Mouse (Mus musculus) olfactory bulb, adult 2 months (tissue): ENCODE data around the gene Mtmr2. TPM values are rescaled to one million over a fixed set of nuclear protein-coding genes. Genes with fewer than 3 reads are reported as not detected.

Source experiments
- H3K27ac ChIP-seq: fragments of 200-500 bp; 2 replicates; pipeline ENCODE4 v1.5.1; 2012; ENCODE audit warnings: low read depth, low read length; ENCODE audit not compliant: insufficient read depth
- H3K4me1 ChIP-seq: fragments of 200-500 bp; 2 replicates; pipeline ENCODE4 v1.6.1; 2012; ENCODE audit warnings: low read length; ENCODE audit not compliant: control insufficient read depth, insufficient read depth
- H3K4me3 ChIP-seq: fragments of 200-500 bp; 2 replicates; pipeline ENCODE4 v1.5.1; 2012; ENCODE audit warnings: mild to moderate bottlenecking, low read depth, low read length, moderate library complexity; ENCODE audit not compliant: insufficient read depth
- CTCF ChIP-seq: fragments of 200-500 bp; IDR thresholded peaks from 2 replicates; pipeline ENCODE4 v1.5.1; 2012; ENCODE audit warnings: low read depth, mild to moderate bottlenecking, low read length, moderate library complexity; ENCODE audit not compliant: insufficient read depth
- POLR2A ChIP-seq: fragments of 200-500 bp; IDR thresholded peaks from 2 replicates; pipeline ENCODE4 v1.6.1; 2012; ENCODE audit warnings: mild to moderate bottlenecking, low read depth, low read length, moderate library complexity; ENCODE audit not compliant: insufficient read depth
- WGBS: fragments of 180-500 bp; shearing (Covaris S2); methylation state at CpG from one replicate; pipeline ENCODE4 v1.1.7; 2018; 5-methylcytosine and 5-hydroxymethylcytosine counted together
- polyA plus RNA-seq: library from polyadenylated mRNA; stranded (reverse); fragments of >200 nt; gene quantifications from 2 replicates; pipeline ENCODE4 v1.2.4, GENCODE M21; 2012; ENCODE audit warnings: low replicate concordance; ENCODE audit not compliant: missing spikeins, insufficient read depth, insufficient read length

Gene Mtmr2
- polyA plus RNA-seq, 1 experiment = not detected

DNA sequence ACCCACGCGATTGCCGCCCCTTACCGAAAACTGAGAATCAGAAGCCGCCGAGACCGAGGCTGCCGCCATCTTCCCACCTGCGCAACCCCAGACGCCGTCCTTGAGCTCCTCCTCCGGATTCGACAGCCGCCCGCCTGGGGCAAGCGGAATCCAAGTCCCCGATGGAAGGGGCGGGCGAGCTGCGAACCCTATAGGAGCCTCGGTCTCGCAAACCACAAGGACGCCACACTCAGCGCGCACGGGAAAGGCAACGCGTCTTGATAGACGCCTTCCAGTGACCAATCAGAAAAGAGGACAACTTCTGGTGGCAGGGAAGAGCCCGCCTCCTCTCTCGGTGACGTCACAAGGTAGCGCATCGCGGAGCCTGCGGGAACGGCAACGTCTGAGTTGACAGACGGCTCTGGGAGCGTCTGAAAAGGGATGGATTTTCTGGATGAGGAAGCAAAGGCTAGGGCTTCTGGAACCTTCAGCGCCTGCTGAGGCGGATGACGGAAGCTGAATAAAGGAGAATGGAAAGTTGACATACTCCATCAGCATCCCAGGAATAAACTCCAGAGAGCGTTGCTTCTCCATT, 78.7 kb downstream of the Mtmr2 start, which contains the start of gene Cep57:
Gene Cep57 (minus strand): TSS at position 276 of the 574 bp plus-strand sequence.
- 0 out of 2 replicates have a peak, but pooled peaks cover 6% of the 10 kb centered on the region for H3K4me1 ChIP-seq
- peak within 1 kb of the TSS; percentile 79 for H3K4me3 ChIP-seq
- TF ChIP-seq POLR2A = peak; percentile 76
- no peak for TF ChIP-seq CTCF
- 0% methylated on average over 44 of the region's 44 CpGs for WGBS
- H3K27ac ChIP-seq = peak within 1 kb of the TSS; percentile 90

DNA sequence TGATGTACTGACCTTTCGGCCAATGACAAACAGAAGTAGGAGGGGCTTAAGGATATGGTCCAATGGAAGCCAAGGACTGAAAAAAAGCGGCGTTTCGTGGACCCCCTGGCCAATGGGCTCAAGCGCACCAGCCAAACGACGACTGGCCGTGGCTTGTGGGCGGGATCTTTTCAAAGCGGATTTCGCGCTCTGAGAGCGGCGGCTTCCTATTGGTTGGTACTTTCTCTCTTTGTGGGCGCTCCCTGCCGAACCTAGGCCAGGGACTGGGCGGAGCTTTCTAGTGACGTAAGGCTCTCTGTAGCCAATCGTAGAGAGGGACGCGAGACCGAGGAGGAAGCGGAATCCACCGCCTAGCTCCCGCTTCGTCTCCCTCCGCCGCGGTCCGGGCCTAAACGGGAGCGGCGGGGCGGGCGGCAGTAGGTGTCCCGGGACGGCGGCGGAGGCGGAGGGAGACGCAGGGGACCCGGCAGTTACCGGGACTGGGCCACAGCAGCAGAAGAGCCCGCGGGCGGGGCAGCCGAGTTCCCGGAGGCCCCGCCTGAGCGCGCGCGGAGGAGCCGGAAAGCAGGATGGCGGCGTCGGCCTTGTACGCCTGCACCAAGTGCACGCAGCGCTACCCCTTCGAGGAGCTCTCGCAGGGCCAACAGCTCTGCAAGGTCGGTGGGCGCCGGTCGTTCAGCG, 79.3 kb downstream of the Mtmr2 start, which contains the start of gene Fam76b:
Gene Fam76b (plus strand): TSS at position 311 of the 681 bp plus-strand sequence.
- peak within 1 kb of the TSS; percentile 79 for H3K4me3 ChIP-seq
- H3K27ac ChIP-seq = peak within 1 kb of the TSS; percentile 90
- 0 out of 2 replicates have a peak, but pooled peaks cover 6% of the 10 kb centered on the region for H3K4me1 ChIP-seq
- TF ChIP-seq CTCF (no peak), POLR2A (peak; percentile 78)
- under 1% methylated on average over 67 of the region's 67 CpGs for WGBS

DNA sequence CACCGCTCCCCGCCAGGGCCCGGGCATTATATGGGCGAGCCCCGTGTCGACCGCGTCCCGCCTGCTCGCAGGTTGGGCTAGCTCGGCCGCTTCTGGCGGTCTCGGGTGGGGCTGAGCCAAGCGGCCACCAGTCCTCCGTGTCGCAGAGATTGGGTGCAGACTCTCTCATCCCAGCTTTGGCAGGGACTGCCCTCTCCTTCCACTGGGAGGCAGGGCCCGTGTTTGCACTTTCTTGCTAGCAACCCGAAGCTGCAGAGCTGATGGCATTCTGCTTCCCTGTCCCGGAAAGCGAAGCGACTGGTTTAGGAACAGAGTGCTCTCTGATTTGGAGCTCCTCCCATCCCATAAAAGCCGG, 79.9 kb downstream of the Mtmr2 start:
- TF ChIP-seq POLR2A (no peak), CTCF (no peak)
- Histone ChIP-seq H3K27ac (peak overlapping the region; percentile 90), H3K4me3 (peak overlapping the region; percentile 79), H3K4me1 (0 out of 2 replicates have a peak, but pooled peaks cover 2% of the 10 kb centered on the region)
- WGBS = under 1% methylated on average over 23 of the region's 23 CpGs

DNA sequence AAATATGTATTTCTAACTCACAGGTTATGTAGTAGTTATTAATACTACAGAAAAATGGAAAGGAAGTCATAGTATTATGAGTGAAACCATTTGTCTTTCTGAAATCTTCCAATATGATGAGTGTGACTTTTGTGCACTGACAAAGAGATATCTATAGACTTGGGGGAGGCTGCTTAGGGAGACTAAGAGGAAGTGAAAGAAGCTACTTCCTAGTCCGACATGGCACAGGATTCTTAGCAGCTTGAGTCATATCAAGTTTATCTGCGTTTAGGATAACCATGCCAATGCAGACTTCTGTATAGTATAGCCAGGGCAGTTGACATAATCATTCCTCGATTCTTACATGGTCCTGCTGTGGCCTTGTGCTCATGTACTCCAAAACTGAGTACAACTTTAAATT, 87.0 kb downstream of the Mtmr2 start:
- Histone ChIP-seq H3K27ac (no peak overlapping the region), H3K4me1 (peaks cover 2% of the 10 kb centered on the region; the same call in 1 of the 2 replicates), H3K4me3 (no peak overlapping the region)
- WGBS = 81% methylated on average over 3 of the region's 3 CpGs
- TF ChIP-seq POLR2A (no peak), CTCF (no peak)

DNA sequence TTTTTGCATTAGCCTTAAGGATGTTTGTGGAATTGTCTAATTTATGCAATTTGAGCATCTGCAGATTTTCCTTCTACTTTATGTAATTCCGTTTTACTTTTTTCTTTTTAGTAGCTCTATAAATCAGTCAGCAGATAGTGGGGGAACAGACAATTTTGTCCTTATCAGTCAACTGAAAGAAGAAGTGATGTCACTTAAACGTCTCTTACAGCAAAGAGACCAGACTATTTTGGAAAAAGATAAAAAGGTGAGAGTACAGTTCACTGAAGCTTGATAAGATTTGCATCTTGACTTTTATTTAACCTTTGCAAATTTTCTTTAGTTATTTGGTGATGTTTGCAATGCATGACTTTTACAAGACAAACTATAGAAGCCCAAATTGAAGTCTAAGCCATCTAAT, 88.5 kb downstream of the Mtmr2 start:
- H3K4me3 ChIP-seq = no peak overlapping the region
- WGBS = 85% methylated on average over 2 of the region's 2 CpGs
- TF ChIP-seq CTCF (no peak), POLR2A (no peak)
- peaks cover 2% of the 10 kb centered on the region; the same call in 1 of the 2 replicates for H3K4me1 ChIP-seq
- no peak overlapping the region for H3K27ac ChIP-seq

DNA sequence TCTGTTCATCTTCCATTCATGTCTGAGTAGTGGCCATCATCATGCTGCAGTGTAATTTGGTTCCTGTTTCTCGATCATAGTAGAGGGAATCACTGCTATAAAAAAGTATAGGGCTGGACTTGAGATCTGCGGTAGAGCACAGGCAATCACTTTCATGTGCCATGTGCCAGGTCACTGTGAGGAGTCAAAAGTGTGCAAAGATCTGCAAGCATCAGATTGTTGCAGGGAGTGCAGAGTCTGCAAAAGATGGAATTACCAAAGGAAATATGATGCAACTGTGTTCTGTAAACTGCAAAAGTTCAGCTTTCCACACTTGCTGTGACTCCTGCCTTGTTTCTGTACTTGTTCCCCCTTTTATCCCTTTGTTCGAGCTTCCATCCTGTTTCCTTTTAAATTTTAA, 99.4 kb downstream of the Mtmr2 start:
- WGBS = 82% methylated on average over 3 of the region's 3 CpGs
- no peak overlapping the region for H3K27ac ChIP-seq
- no peak overlapping the region for H3K4me3 ChIP-seq
- H3K4me1 ChIP-seq = no peaks in the 10 kb centered on the region; the same call in 1 of the 2 replicates
- TF ChIP-seq POLR2A (no peak), CTCF (no peak)

DNA sequence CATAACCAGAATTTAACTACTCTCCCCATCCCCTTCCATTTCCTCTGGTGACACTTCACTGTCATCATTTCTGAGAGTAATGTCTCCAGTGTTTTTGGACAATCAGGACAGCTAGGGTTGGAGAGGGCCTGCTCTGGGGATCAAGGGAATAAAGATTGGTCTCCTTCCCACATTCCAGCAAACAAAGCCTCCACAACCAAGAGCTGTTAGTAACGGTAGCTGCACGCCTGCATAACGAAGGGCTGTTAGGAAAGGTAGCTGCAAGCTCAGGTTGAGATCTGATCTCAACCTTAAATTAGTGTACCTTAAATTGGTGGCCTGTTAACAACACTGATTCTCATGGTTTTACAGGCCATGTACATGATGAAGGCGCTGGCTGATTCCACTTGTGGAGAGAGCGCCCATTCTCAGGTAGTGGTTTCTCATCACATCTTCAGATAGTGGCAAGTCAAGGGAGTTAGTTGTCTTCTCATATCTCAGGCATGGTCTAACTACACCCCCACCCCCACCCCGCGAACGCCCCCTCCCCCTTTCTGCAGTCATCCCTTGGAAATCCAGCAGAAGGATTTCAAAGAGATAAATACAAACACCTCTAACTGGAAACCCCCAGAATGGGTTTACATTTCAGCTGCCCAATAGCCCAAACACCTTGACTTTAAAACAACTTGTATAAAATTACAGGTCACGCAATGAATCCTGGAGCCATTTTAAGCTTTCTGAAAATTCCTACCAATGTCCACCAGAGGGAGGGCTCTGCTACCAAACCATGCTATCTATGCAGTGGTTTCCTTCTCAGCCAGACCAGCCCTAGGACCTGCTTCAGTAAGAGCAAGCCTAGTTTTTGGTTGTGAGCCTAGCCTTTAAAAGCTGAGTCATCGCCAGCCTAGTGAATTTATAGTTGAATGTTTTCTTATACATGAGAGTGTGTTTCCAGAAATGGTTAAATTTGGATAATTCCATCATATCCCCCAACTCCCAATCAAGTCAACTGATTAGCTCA, 100.6 kb downstream of the Mtmr2 start:
- no peaks in the 10 kb centered on the region; the same call in 1 of the 2 replicates for H3K4me1 ChIP-seq
- H3K27ac ChIP-seq = no peak overlapping the region
- no peak for TF ChIP-seq POLR2A
- TF ChIP-seq CTCF = no peak
- WGBS = 74% methylated on average over 10 of the region's 10 CpGs
- H3K4me3 ChIP-seq = no peak overlapping the region

DNA sequence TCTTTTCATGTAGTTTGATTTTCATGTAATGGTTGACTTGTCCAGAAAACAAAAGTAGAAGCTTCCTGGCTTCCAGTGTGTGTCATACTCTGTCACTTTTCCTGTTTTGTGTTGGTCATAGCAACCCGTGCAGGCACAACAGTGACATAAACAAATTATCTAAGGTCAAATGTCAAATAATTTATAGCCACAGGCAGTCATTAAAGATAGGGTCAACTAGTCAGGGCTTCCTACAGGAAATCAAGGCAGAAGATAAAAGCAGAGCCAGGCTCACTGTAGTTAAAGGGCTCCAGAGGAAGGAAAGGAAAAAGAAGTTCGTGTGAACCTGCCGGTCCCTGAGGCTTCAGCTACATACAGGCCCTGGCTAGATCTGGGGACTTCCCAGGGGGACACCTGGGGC, 105.7 kb downstream of the Mtmr2 start:
- TF ChIP-seq POLR2A = no peak
- no peak for TF ChIP-seq CTCF
- H3K4me3 ChIP-seq = no peak overlapping the region
- H3K27ac ChIP-seq = no peak overlapping the region
- no peaks in the 10 kb centered on the region; the same call in 1 of the 2 replicates for H3K4me1 ChIP-seq
- WGBS = 90% methylated on average over 3 of the region's 3 CpGs

Other genes with a start within 250 kb of the Mtmr2 start
- gene Cep57, start 78.7 kb downstream of the Mtmr2 start, polyA plus RNA-seq = not detected in 2 replicates
- not detected in 2 replicates for gene Fam76b, start 79.3 kb downstream of the Mtmr2 start, polyA plus RNA-seq